Mouse (Mus musculus): ENCODE data around the gene Shb. TPM values are rescaled to one million over a fixed set of nuclear protein-coding genes. Genes with fewer than 3 reads are reported as not detected.
"Not testable (repeated sequence)": the region's sequence is repeated elsewhere in the genome, so short reads cannot be mapped to it uniquely, and the experiment has no call there.

Gene Shb
- polyA plus RNA-seq, 1 experiment from 2014 or later: 7.3 TPM

DNA sequence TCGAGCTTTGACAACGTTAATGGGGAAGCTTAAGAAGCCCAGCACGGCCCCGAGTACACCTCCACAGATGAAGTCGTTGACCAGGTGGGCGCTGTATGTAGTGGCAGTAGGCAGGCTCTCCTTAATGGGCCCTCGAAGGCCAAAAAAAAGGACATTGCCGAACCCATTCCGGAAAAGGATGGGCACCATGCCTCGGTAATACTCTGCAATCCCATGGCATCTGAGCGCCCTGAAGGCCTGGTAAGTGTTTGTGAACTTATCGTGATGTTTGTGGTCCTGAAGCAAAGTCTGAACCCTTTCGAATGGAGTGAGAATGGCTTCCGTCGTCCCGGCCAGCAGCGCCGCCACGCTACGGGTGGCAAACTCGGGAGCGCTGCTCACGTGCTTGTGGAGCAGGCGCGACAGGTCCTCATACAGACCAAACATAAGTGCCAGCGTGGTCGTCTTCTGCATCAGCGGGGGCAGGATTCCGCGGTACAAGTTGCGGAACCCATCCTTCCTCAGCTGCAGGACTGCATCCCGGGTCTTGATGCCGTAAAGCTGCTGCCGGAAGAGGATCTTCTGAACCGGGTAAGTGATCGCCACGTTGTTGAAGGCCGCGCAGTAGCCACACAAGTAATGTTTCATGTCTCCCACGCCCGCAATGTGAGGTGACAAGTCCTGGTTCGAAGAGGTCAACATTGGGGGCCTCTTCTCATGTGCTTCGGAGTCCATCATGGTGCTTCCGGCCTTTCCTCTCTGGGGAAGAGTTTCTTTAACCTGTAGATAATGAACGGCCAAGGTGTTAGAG is 132.7 kb downstream of the Shb start:
- H3K4me1 ChIP-seq (replicated peaks; ENCODE audit: control insufficient read depth, insufficient read depth, low read length): no peaks in the 10 kb centered on the region
- DNase-seq (ENCODE audit: low spot score) (no peak), ATAC-seq (replicated peaks; ENCODE audit: low FRiP score, low TSS enrichment, low read depth) (no peak)
- H3K36me3 ChIP-seq (ENCODE audit: control insufficient read depth, insufficient read depth, low read length): peaks cover 70% of the 10 kb centered on the region
- no peaks in the 10 kb centered on the region for H3K9me3 ChIP-seq (ENCODE audit: control insufficient read depth, low read length)
- H3K4me2 ChIP-seq (ENCODE audit: low read length): no peak overlapping the region
- no peak overlapping the region for H3K4me3 ChIP-seq (ENCODE audit: low read depth, low read length)
- H3K27ac ChIP-seq (ENCODE audit: low read depth): no peak overlapping the region
- H3K27me3 ChIP-seq (replicated peaks; ENCODE audit: control insufficient read depth, insufficient read depth, low read length): no peaks in the 10 kb centered on the region
- 96% methylated on average over 45 of the region's 45 CpGs for WGBS
- no peak overlapping the region for H3K9ac ChIP-seq (ENCODE audit: low read length)

DNA sequence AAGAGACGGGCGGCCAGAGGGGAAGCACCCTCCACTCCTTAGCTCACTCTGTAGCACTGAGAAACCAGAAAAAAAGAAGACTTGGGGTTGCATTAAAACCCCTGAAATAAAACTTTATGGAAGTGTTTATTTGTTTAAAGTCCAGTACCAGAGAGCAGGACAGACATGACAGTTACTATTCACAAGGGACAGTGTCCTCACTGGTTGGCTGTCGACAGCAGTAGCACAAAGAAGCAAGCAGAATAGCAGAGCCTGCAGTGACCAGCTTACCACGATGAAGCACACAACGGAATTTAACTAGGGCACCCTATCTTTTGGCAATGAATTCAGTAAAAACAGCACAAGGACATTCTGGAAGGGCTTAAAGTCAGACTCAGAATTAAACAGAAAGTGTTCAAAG is 134.0 kb downstream of the Shb start:
- not testable (repeated sequence) for H3K4me3 ChIP-seq (ENCODE audit: low read depth, low read length); H3K27ac ChIP-seq (ENCODE audit: low read depth); H3K9ac ChIP-seq (ENCODE audit: low read length); H3K9me3 ChIP-seq (ENCODE audit: control insufficient read depth, low read length); H3K4me1 ChIP-seq (replicated peaks; ENCODE audit: control insufficient read depth, insufficient read depth, low read length); H3K27me3 ChIP-seq (replicated peaks; ENCODE audit: control insufficient read depth, insufficient read depth, low read length); H3K4me2 ChIP-seq (ENCODE audit: low read length); ATAC-seq (replicated peaks; ENCODE audit: low FRiP score, low TSS enrichment, low read depth); DNase-seq (ENCODE audit: low spot score)
- WGBS: 77% methylated on average over 5 of the region's 5 CpGs
- peaks cover 61% of the 10 kb centered on the region for H3K36me3 ChIP-seq (ENCODE audit: control insufficient read depth, insufficient read depth, low read length)

DNA sequence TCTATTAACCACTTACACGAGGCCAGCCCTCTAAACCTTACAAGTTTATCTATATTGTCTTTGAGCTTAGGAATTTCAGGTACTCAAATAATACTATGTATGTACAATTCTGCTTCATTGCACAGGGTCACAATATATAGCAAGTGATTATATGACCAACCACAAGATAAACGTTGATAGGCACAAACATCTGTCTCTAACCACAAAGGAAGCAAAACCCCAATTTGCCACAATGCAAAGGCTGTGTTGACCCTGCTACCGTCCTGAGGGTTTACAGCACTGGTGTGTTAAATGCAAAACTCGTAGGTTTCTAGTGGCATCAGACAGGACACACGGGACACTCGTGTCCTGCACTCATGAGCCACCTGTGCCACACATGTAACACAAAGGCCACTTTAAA is 136.1 kb downstream of the Shb start:
- WGBS: 81% methylated on average over 5 of the region's 6 CpGs
- H3K9ac ChIP-seq (ENCODE audit: low read length); ATAC-seq (replicated peaks; ENCODE audit: low FRiP score, low TSS enrichment, low read depth); H3K4me1 ChIP-seq (replicated peaks; ENCODE audit: control insufficient read depth, insufficient read depth, low read length); DNase-seq (ENCODE audit: low spot score); H3K27me3 ChIP-seq (replicated peaks; ENCODE audit: control insufficient read depth, insufficient read depth, low read length); H3K27ac ChIP-seq (ENCODE audit: low read depth); H3K4me3 ChIP-seq (ENCODE audit: low read depth, low read length); H3K9me3 ChIP-seq (ENCODE audit: control insufficient read depth, low read length); H3K4me2 ChIP-seq (ENCODE audit: low read length): not testable (repeated sequence)
- peaks cover 43% of the 10 kb centered on the region for H3K36me3 ChIP-seq (ENCODE audit: control insufficient read depth, insufficient read depth, low read length)

DNA sequence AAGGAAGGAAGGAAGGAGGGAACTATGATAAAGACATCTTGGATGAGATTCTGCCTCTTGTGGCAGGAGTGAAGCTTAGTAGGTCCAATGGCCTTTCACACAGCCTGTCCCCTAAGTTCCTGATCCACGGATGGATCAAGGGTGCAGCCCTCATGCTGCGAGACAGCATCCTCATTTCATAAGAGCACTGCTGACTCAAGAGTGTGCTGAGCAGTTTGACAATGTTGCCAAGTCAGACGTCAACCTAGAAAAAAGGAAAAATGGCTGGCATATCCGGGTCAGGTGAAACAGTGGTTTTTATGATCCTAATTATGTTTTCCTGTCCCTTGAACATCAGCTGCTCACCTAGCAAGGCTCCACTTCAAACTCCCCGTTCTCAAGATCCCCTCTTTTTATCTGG is 138.6 kb downstream of the Shb start:
- DNase-seq (ENCODE audit: low spot score): no peak
- no peak overlapping the region for H3K4me2 ChIP-seq (ENCODE audit: low read length)
- 81% methylated on average over 5 of the region's 5 CpGs for WGBS
- H3K9ac ChIP-seq (ENCODE audit: low read length): no peak overlapping the region
- peaks cover 22% of the 10 kb centered on the region for H3K36me3 ChIP-seq (ENCODE audit: control insufficient read depth, insufficient read depth, low read length)
- H3K27ac ChIP-seq (ENCODE audit: low read depth): no peak overlapping the region
- ATAC-seq (replicated peaks; ENCODE audit: low FRiP score, low TSS enrichment, low read depth): no peak
- no peaks in the 10 kb centered on the region for H3K4me1 ChIP-seq (replicated peaks; ENCODE audit: control insufficient read depth, insufficient read depth, low read length)
- no peaks in the 10 kb centered on the region for H3K27me3 ChIP-seq (replicated peaks; ENCODE audit: control insufficient read depth, insufficient read depth, low read length)
- H3K9me3 ChIP-seq (ENCODE audit: control insufficient read depth, low read length): no peaks in the 10 kb centered on the region
- no peak overlapping the region for H3K4me3 ChIP-seq (ENCODE audit: low read depth, low read length)

DNA sequence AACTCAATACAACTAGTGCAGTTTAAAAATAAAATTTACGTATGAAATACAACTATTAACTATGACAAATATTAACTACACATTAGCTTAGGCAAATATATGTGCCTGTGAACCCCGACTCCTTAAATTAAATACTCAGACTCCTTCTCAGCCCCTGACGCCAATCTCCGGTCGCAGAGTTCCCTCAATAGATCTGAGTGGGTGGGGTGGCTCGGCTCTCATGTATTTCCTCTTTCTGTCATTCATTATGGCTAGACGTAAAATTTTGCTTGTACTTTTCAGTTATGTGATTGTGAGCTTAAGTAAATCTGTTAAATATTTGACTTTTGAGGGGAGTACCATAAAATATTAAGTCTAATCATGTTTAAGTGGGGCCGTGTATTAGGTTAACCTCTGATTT is 139.3 kb downstream of the Shb start:
- no peaks in the 10 kb centered on the region for H3K27me3 ChIP-seq (replicated peaks; ENCODE audit: control insufficient read depth, insufficient read depth, low read length)
- no peaks in the 10 kb centered on the region for H3K9me3 ChIP-seq (ENCODE audit: control insufficient read depth, low read length)
- H3K27ac ChIP-seq (ENCODE audit: low read depth): no peak overlapping the region
- DNase-seq (ENCODE audit: low spot score) (no peak), ATAC-seq (replicated peaks; ENCODE audit: low FRiP score, low TSS enrichment, low read depth) (no peak)
- peaks cover 17% of the 10 kb centered on the region for H3K36me3 ChIP-seq (ENCODE audit: control insufficient read depth, insufficient read depth, low read length)
- H3K4me1 ChIP-seq (replicated peaks; ENCODE audit: control insufficient read depth, insufficient read depth, low read length): no peaks in the 10 kb centered on the region
- no peak overlapping the region for H3K9ac ChIP-seq (ENCODE audit: low read length)
- no peak overlapping the region for H3K4me2 ChIP-seq (ENCODE audit: low read length)
- no peak overlapping the region for H3K4me3 ChIP-seq (ENCODE audit: low read depth, low read length)
- WGBS: 82% methylated on average over 8 of the region's 8 CpGs

DNA sequence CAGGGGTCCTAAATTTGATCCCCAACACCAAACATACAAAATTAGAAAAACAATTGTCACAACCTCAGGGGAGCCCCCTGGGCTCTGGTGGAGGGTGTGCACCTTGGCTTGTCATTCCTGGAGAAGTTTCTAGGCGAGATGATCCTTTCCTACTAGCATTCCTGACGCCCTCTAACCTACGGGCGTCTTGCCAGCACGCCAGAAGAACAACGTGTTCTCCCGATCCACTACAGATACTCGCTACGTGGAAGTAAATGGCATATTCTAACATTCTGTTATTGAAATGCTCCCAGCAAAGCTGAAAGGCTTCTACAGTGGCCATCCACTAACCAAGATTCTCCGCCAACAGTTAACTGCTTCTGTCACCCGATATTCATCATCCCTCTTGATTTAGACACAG is 139.7 kb downstream of the Shb start:
- Histone ChIP-seq H3K9me3 (ENCODE audit: control insufficient read depth, low read length) (no peaks in the 10 kb centered on the region), H3K4me1 (replicated peaks; ENCODE audit: control insufficient read depth, insufficient read depth, low read length) (no peaks in the 10 kb centered on the region), H3K4me2 (ENCODE audit: low read length) (no peak overlapping the region), H3K27me3 (replicated peaks; ENCODE audit: control insufficient read depth, insufficient read depth, low read length) (no peaks in the 10 kb centered on the region), H3K36me3 (ENCODE audit: control insufficient read depth, insufficient read depth, low read length) (peaks cover 12% of the 10 kb centered on the region; the same call in 1 of the 2 replicates), H3K4me3 (ENCODE audit: low read depth, low read length) (no peak overlapping the region), H3K27ac (ENCODE audit: low read depth) (no peak overlapping the region), H3K9ac (ENCODE audit: low read length) (no peak overlapping the region)
- DNase-seq (ENCODE audit: low spot score) (no peak), ATAC-seq (replicated peaks; ENCODE audit: low FRiP score, low TSS enrichment, low read depth) (no peak)
- 69% methylated on average over 11 of the region's 11 CpGs for WGBS

DNA sequence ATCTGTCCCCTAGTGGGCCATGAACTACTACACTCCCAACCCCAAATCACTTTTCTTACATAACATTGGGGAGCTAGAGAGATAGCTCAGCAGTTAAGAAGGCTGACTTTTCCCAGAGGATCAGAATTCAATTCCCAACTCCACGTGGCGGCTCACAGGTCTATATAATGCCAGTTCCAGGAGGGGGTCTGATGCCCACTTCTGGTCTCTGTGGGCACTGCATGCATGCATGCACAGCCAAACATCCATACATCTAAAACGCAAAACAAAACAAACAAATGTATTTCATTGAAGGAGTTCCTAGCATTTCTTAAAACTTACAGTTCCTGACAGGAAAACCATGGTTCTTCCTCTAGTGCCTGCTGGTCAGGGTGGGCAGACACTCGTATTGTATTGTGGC is 140.2 kb downstream of the Shb start:
- WGBS: 66% methylated on average over 4 of the region's 4 CpGs
- H3K27ac ChIP-seq (ENCODE audit: low read depth): no peak overlapping the region
- ATAC-seq (replicated peaks; ENCODE audit: low FRiP score, low TSS enrichment, low read depth): no peak
- peaks cover 9% of the 10 kb centered on the region; the same call in 1 of the 2 replicates for H3K36me3 ChIP-seq (ENCODE audit: control insufficient read depth, insufficient read depth, low read length)
- H3K4me2 ChIP-seq (ENCODE audit: low read length): no peak overlapping the region
- no peaks in the 10 kb centered on the region for H3K4me1 ChIP-seq (replicated peaks; ENCODE audit: control insufficient read depth, insufficient read depth, low read length)
- H3K4me3 ChIP-seq (ENCODE audit: low read depth, low read length): no peak overlapping the region
- no peak overlapping the region for H3K9ac ChIP-seq (ENCODE audit: low read length)
- no peaks in the 10 kb centered on the region for H3K9me3 ChIP-seq (ENCODE audit: control insufficient read depth, low read length)
- no peak for DNase-seq (ENCODE audit: low spot score)
- H3K27me3 ChIP-seq (replicated peaks; ENCODE audit: control insufficient read depth, insufficient read depth, low read length): no peaks in the 10 kb centered on the region

DNA sequence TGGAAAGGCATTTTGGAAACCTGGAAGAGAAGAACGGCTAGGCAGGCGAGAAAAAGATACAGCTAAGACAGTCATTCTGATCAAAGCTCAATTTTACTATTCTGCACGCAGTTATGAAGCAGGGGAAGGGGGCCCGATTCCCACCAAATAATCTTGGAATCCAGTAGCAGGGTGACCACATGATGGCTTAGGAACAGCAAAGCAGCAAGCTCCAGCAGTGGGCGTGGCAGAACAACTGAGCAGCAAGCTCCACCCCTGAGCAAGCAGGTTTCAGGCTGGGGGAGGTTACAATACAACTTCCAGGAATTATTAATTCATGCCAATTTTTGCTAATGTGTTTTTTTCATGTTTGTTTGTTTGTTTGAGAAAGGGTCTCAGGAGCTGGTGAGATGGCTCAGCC is 145.0 kb downstream of the Shb start:
- not testable (repeated sequence) for DNase-seq (ENCODE audit: low spot score); H3K36me3 ChIP-seq (ENCODE audit: control insufficient read depth, insufficient read depth, low read length)
- 93% methylated on average over 5 of the region's 5 CpGs for WGBS

DNA sequence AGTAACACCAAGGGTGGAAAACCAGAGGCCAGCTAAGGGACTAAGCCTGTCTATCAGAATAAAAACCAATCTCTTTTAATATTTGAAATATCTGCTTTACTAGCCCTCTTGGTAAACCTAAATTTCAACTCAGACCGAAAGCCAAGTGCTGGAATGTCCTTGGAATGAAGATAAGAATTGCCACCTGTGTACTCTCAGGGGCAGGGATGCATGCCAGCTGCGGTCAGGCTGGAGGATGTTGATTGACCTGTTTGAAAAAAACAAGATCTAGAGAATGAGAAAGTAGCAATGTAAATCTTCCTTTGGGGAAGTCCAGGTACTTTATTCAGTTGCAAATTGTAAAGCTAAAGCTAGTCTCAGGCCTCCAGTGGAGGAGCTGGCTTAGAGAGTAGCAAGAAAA is 150.1 kb downstream of the Shb start:
- not testable (repeated sequence) for H3K9me3 ChIP-seq (ENCODE audit: control insufficient read depth, low read length); H3K27me3 ChIP-seq (replicated peaks; ENCODE audit: control insufficient read depth, insufficient read depth, low read length); H3K4me3 ChIP-seq (ENCODE audit: low read depth, low read length); H3K4me1 ChIP-seq (replicated peaks; ENCODE audit: control insufficient read depth, insufficient read depth, low read length); H3K36me3 ChIP-seq (ENCODE audit: control insufficient read depth, insufficient read depth, low read length); H3K4me2 ChIP-seq (ENCODE audit: low read length); H3K9ac ChIP-seq (ENCODE audit: low read length); H3K27ac ChIP-seq (ENCODE audit: low read depth); DNase-seq (ENCODE audit: low spot score); ATAC-seq (replicated peaks; ENCODE audit: low FRiP score, low TSS enrichment, low read depth)
- WGBS: 65% methylated on average over 2 of the region's 2 CpGs

More for the DNA sequence above, 145.0 kb downstream of the Shb start:
- not testable (repeated sequence) for H3K9me3 ChIP-seq (ENCODE audit: control insufficient read depth, low read length); H3K27ac ChIP-seq (ENCODE audit: low read depth); H3K4me2 ChIP-seq (ENCODE audit: low read length); H3K27me3 ChIP-seq (replicated peaks; ENCODE audit: control insufficient read depth, insufficient read depth, low read length); H3K4me3 ChIP-seq (ENCODE audit: low read depth, low read length); H3K4me1 ChIP-seq (replicated peaks; ENCODE audit: control insufficient read depth, insufficient read depth, low read length); H3K9ac ChIP-seq (ENCODE audit: low read length); ATAC-seq (replicated peaks; ENCODE audit: low FRiP score, low TSS enrichment, low read depth)
